Mouse (Mus musculus) R1 (cell line): ENCODE measurements at regions not wholly inside any gene's neighbourhood (a gene's known extent, or its start where the extent isn't known, plus 50 kb on each side); places are given as distances from the start of the nearest gene placed in this dataset.

Source experiments
- DNase-seq: peaks from one replicate; pipeline ENCODE4 v3.0.0-alpha.2; 2018; ENCODE audit warnings: low read depth, low spot score

DNA sequence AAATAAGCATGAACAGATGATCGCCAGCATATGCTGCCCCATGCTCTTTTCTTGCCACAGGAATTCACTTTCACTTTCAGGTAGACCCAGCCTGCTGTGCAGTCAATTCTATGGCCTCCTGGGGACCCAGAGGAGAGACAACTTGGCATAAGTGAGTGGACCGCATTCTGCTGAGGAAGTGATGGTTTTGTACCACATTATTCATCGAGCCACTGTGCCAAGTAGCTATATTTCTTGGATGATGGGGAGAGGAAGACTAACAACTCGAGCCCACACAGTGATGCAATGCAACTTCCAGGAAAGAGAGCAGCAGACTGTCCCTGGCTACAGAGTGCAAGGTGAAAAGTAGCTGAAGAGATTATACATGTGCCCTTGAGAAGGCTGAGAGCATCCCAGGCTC lies 515.8 kb upstream of the Kif18a start:
- no peak for DNase-seq

DNA sequence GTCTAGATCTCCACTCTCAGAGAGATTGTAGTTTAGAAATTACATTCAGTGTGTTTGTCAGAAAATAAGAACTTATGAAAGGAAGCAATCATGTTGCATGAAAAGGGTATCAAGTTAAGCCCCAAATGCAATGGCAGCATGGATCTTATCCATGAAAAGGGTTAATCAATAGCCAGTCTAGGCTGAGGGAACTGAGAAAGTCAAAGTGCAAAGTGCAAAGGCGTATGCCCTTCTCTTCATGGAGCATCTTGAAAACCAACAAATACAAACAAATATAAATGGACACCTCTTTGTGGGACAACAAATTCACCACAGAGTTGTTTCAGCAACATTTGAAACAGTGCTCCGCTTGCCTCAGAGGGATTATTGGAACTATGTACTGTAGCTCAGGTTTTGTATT lies 514.1 kb upstream of the Kif18a start:
- DNase-seq: no peak

GRCm38 (mm10) chr2:108770383-108770782 lies 510.2 kb upstream of the Kif18a start:
- no peak for DNase-seq

GRCm38 (mm10) chr2:108783457-108783856 lies 497.1 kb upstream of the Kif18a start:
- DNase-seq: no peak

DNA sequence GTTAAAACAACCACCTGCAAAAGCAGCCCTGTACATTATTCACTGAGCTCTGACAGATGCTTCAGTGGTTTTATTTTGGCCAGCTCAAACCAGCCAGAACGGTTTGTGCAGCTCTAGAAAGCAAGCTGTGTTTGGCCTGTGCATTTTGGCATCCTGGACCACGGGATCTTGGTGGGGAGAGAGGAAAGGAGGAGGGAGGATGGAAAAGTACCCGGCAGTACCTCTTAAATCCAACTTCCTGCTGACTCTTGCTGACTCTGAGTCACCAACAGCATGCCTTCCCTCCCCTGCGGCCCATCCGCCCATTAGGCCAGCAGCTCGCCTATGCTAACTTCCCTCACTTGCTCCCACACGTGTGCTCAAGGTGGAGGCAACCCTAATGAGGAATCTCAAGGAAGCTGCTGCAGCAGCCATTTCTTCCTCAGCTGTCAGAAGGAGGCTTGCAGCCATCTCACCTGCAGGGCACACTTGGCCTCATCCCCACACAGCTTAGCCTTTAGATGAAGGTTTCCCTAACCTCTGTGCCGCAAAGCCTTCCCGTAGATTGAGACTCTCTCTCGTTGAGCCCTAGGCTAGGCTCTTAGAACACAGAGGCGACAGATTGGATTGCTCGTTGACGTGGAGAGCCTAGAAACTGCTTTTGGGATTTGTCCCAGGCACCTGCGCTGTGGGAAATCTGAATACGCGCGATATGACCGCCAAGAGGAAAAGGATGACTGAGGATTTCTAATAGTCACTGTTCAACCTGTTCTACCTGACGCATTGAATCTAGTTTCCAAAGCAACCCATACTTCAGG lies 495.2 kb upstream of the Kif18a start:
- DNase-seq: peak; percentile 2

DNA sequence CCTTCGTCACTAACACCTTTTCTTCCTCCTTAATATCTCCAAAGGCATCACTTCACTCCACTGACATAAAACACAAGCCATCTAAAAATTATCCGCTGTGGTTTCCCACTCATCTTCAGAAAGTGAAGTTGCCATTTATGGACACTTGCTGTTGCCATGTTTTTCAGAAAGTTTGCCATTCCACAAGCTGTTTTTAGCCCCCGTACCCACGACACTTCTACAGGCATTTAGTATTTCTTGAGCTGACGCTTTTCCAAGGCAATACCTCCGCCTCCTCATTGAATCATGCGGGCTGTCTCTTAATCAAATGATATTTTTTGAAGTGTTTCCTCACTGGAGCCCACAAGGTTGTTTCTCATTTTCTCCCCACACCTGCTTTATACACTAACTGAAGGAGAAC lies 491.4 kb upstream of the Kif18a start:
- DNase-seq: no peak

- DNase-seq: no peak
Measured at GRCm38 (mm10) chr2:108795145-108795544, 485.4 kb upstream of the Kif18a start.

DNA sequence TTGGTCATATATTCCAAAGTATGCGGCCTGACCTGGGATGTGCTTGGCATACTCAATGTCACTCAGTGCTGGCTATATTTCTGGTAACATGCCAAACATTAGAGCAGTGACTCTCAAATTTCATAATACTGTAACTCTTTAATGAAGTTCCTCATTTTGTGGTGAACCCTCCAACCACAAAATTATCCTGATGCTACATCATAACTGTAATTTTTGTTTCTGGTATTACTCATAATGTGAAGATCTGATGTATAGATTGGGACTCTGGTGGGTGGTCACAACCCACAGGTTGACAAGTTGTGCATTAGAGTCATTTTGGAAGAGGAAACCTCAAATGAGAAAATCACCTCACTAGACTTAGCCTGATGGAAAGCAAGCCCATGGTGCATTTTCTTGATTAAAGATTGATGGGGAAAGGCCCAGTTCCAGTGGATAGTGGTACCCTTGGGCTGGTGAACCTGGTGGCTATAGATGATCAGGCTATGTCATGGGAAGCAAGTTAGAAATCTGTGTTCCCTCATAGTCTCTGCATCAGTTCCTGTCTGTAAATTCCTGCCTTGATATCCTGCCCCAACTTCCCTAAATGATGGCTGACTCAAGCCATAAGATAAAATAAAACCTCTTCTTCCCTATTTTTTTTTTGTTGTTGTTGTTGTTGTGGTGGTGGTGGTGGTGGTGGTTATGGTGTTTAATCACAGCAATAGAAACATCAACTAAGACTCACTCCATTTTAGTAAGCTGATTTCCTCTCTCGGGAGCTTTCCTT lies 483.5 kb upstream of the Kif18a start:
- no peak for DNase-seq

- no peak for DNase-seq
Measured at GRCm38 (mm10) chr2:108812367-108812766, 468.2 kb upstream of the Kif18a start.

- DNase-seq: no peak
Measured at GRCm38 (mm10) chr2:108813040-108813566, 467.4 kb upstream of the Kif18a start.

DNA sequence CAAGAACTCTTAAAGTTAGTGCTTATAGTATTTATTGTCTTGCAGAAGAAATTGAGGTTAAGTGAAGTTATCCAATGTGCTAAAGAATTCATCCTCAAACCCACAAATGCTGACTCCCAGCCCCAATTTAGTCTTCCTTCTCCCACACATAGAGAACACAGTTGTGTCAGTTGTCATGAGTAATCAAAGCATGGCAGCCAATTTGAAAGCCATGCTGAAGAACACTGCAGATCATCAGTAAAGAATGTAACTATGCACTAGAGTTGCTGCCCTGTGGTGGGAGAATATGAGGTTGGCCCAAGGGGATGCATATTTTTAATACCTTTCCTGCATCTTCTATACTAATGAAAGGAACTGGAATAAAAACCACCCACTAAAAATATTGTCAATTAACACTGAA lies 464.0 kb upstream of the Kif18a start:
- no peak for DNase-seq

DNA sequence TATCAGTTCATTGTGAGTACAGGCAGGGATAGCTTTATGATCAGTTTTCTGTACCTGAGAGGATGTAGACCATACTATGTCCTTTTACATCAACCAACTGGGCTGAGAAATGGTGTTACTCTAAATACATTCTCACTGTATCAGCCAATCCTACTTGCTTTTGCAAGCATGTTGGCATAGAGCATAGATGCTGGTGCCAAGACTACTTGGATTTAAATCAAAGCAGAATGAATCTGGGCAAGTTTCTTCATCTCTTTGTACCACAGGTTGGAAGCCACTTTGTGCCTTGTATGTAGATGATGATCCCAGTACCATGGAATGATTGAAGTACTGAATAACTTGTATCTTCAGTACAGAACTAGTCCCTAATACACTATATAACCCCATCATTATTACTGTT lies 456.5 kb upstream of the Kif18a start:
- DNase-seq: no peak

DNA sequence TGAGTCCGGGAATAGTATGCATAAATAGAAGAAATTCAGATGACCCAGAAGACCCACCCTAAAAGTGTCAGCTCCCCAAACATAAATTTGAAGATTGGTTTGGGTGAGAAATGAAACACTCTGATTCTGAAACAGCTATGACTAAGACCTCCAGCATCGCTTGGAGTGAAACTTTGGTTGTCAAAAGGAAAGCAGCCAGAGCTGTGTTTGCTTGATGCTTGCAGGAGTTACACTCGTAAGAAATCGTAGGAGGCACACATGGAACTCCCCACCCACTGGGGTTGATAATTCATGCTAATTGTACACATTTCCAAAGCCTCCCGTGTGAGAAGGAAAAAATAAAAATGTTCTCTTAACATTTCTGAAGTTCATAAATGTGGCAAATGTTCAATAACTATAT lies 454.6 kb upstream of the Kif18a start:
- DNase-seq: no peak

- DNase-seq: peak; percentile 40
Measured at GRCm38 (mm10) chr2:108827106-108827838, 453.3 kb upstream of the Kif18a start.

DNA sequence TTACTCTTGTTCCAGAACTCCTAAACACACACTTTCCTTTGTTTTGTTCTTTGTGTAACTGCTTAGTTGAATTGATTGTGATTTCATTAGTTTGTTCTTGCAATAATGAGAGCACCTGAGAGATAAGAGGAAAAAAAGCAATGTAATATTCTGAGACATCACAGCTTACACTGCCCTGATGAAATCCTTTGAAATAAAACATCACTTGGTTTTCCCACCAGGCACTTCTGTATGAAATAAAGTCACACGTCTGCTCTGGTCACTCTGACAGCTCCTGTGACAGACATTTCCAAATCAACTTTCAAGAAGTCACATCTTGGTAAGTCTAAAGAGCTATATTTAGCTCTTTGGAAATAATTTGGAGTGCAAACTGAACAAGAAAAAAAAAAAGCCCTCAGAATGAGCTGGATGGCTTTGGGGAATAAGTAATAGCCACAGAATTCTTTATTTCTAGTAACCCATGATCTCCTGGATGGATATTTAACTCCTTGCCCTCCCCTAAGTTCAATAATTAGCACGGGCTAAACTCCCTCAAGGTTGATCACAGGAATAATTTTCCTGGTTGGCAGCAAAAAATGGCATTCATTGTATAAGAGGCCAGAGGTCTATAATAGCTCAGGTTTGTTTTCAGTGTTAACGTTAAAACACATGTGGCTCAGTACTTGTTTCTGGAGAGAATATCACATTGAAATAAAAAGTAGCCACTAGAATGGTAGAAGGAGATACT lies 452.4 kb upstream of the Kif18a start:
- no peak for DNase-seq

GRCm38 (mm10) chr2:108843855-108844254 lies 436.7 kb upstream of the Kif18a start:
- peak; percentile 96 for DNase-seq

DNA sequence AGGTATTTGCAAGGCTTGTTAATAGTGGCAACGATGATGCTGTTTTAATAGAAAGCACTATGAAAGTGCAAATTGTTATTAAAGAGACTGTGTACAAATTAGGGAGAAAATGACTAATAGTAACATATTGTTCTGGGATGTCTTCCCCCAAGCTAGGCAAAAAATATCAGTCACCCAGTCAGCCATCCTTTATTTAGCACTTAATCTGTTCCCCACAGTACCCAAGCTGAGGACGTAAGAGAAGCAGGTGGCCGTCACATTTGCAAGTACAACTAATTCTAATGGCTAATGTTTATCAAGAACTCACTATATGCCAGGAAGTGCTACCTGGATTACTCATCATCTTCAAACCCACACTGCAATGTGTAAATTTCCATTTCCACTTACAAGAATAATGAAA lies 432.5 kb upstream of the Kif18a start:
- DNase-seq: no peak

- no peak for DNase-seq
Measured at GRCm38 (mm10) chr2:108854399-108854798, 426.1 kb upstream of the Kif18a start.

GRCm38 (mm10) chr2:108877141-108877540 lies 403.4 kb upstream of the Kif18a start:
- peak; percentile 37 for DNase-seq

GRCm38 (mm10) chr2:108877676-108878075 lies 402.9 kb upstream of the Kif18a start:
- DNase-seq: no peak

- DNase-seq: no peak
Measured at GRCm38 (mm10) chr2:108904121-108904733, 376.3 kb upstream of the Kif18a start.
